In genomic region chr5:53211241-53211640, GRCm38 (mm10) we compare ENCODE assay signal across 18 mouse cellular contexts. TPM values are rescaled to one million over a fixed set of nuclear protein-coding genes. Genes with fewer than 3 reads are reported as not detected.
A peak's percentile ranks its signal among the peaks of the same experiment; 100 is the strongest.
DNase-seq lines count a peak whose midpoint lies in the region; ATAC-seq lines count a peak whose summit lies in the region.
"Had no signal": no experiment of that assay in that cellular context is flagged by ENCODE, and none has a peak within 500 bp of the region (broad histone marks: within the 10 kb centered on the region; RNA-seq: fewer than 3 reads in every experiment).

No protein-coding gene starts in this region.

- DNase-seq in forebrain, embryonic 11.5 days (ENCODE audit: low spot score) = no peak
- no peak for DNase-seq in forebrain, embryonic 10.5 days (ENCODE audit: extremely low spot score, low spot score)
- DNase-seq in midbrain, embryonic 14.5 days = no peak
- DNase-seq in midbrain, embryonic 11.5 days (ENCODE audit: low spot score, missing footprints) = no peak
- DNase-seq in hindbrain, embryonic 14.5 days (ENCODE audit: low spot score) = no peak
- DNase-seq in right cerebral cortex, postnatal 4 days = peak; percentile 33
- no peak for DNase-seq in lung, postnatal 36 days
- no peak for DNase-seq in thymus, postnatal 14 days
- DNase-seq: B cell, adult 2 months; embryo, embryonic 11 days; gastrocnemius, postnatal 25 days; lung, adult 2 months; thymus, postnatal 36 days had no signal

- no peak overlapping the region for H3K4me3 ChIP-seq in forebrain, embryonic 11.5 days (ENCODE audit: low read depth, low read length)
- H3K4me3 ChIP-seq in forebrain, embryonic 10.5 days = no peak overlapping the region
- H3K4me3 ChIP-seq in midbrain, embryonic 14.5 days (replicated peaks; ENCODE audit: low read depth, low read length) = no peak overlapping the region
- H3K4me3 ChIP-seq in midbrain, embryonic 11.5 days (ENCODE audit: low read depth, low read length) = no peak overlapping the region
- H3K4me3 ChIP-seq in hindbrain, embryonic 14.5 days (replicated peaks; ENCODE audit: low read length) = no peak overlapping the region
- H3K4me3 ChIP-seq: erythroblast, embryonic 14.5 days; heart, embryonic 15.5 days had no signal

- H3K27me3 ChIP-seq in forebrain, embryonic 11.5 days (ENCODE audit: control insufficient read depth, insufficient read depth, low read length) = peaks cover 8% of the 10 kb centered on the region; the same call in 1 of the 2 replicates
- H3K27me3 ChIP-seq in forebrain, embryonic 10.5 days (ENCODE audit: poor library complexity, severe bottlenecking) = peaks cover 66% of the 10 kb centered on the region
- H3K27me3 ChIP-seq in midbrain, embryonic 14.5 days (ENCODE audit: control insufficient read depth, insufficient read depth, low read length) = peaks cover 5% of the 10 kb centered on the region; the same call in 1 of the 2 replicates
- H3K27me3 ChIP-seq in midbrain, embryonic 11.5 days (ENCODE audit: control insufficient read depth, insufficient read depth, low read length) = peaks cover 14% of the 10 kb centered on the region
- 0 out of 2 replicates have a peak, but pooled peaks cover 6% of the 10 kb centered on the region for H3K27me3 ChIP-seq in hindbrain, embryonic 14.5 days (ENCODE audit: control insufficient read depth, insufficient read depth, low read length)

- no peaks in the 10 kb centered on the region for H3K9me3 ChIP-seq in forebrain, embryonic 11.5 days (ENCODE audit: control insufficient read depth, low read length)
- no peaks in the 10 kb centered on the region for H3K9me3 ChIP-seq in forebrain, embryonic 10.5 days
- no peaks in the 10 kb centered on the region for H3K9me3 ChIP-seq in midbrain, embryonic 14.5 days (ENCODE audit: control insufficient read depth, low read length)
- H3K9me3 ChIP-seq in midbrain, embryonic 11.5 days (ENCODE audit: control insufficient read depth, low read length) = no peaks in the 10 kb centered on the region
- no peaks in the 10 kb centered on the region for H3K9me3 ChIP-seq in hindbrain, embryonic 14.5 days (ENCODE audit: control insufficient read depth, low read length)
- H3K9me3 ChIP-seq: heart, embryonic 15.5 days; megakaryocyte, embryonic 14.5 days had no signal

- peaks cover 8% of the 10 kb centered on the region for H3K4me1 ChIP-seq in forebrain, embryonic 11.5 days (replicated peaks; ENCODE audit: control insufficient read depth, insufficient read depth, low read length)
- peaks cover 37% of the 10 kb centered on the region for H3K4me1 ChIP-seq in forebrain, embryonic 10.5 days
- H3K4me1 ChIP-seq in midbrain, embryonic 14.5 days (ENCODE audit: control insufficient read depth, insufficient read depth, low read length) = 0 out of 2 replicates have a peak, but pooled peaks cover 11% of the 10 kb centered on the region
- peaks cover 10% of the 10 kb centered on the region for H3K4me1 ChIP-seq in midbrain, embryonic 11.5 days (ENCODE audit: control insufficient read depth, insufficient read depth, low read length)
- H3K4me1 ChIP-seq in hindbrain, embryonic 14.5 days (replicated peaks; ENCODE audit: control insufficient read depth, insufficient read depth, low read length) = peaks cover 14% of the 10 kb centered on the region

- peak overlapping the region; percentile 6; the same call in 1 of the 2 replicates for H3K4me2 ChIP-seq in forebrain, embryonic 11.5 days (ENCODE audit: low read depth, low read length, severe bottlenecking)
- H3K4me2 ChIP-seq in midbrain, embryonic 14.5 days (ENCODE audit: low read length) = peak overlapping the region; percentile 92; the same call in 1 of the 2 replicates
- H3K4me2 ChIP-seq in midbrain, embryonic 11.5 days = no peak overlapping the region
- peak overlapping the region; percentile 89 for H3K4me2 ChIP-seq in hindbrain, embryonic 14.5 days (replicated peaks)
- H3K4me2 ChIP-seq: heart, embryonic 15.5 days had no signal

- 60% methylated on average over 6 of the region's 6 CpGs for WGBS in forebrain, embryonic 11.5 days
- 64% methylated on average over 6 of the region's 6 CpGs for WGBS in forebrain, embryonic 10.5 days
- WGBS in midbrain, embryonic 14.5 days = 48% methylated on average over 6 of the region's 6 CpGs
- 63% methylated on average over 6 of the region's 6 CpGs for WGBS in midbrain, embryonic 11.5 days
- 58% methylated on average over 6 of the region's 6 CpGs for WGBS in hindbrain, embryonic 14.5 days

- no peak overlapping the region for H3K9ac ChIP-seq in forebrain, embryonic 11.5 days (ENCODE audit: low read length)
- H3K9ac ChIP-seq in midbrain, embryonic 14.5 days (replicated peaks; ENCODE audit: low read length) = no peak overlapping the region
- H3K9ac ChIP-seq in midbrain, embryonic 11.5 days (ENCODE audit: low read length) = no peak overlapping the region
- H3K9ac ChIP-seq in hindbrain, embryonic 14.5 days = no peak overlapping the region
- H3K9ac ChIP-seq: heart, embryonic 15.5 days had no signal

- no peaks in the 10 kb centered on the region for H3K36me3 ChIP-seq in forebrain, embryonic 11.5 days (ENCODE audit: control insufficient read depth, insufficient read depth, low read length)
- no peaks in the 10 kb centered on the region for H3K36me3 ChIP-seq in forebrain, embryonic 10.5 days (replicated peaks)
- no peaks in the 10 kb centered on the region for H3K36me3 ChIP-seq in midbrain, embryonic 14.5 days (ENCODE audit: control insufficient read depth, insufficient read depth, low read length)
- H3K36me3 ChIP-seq in midbrain, embryonic 11.5 days (ENCODE audit: control insufficient read depth, insufficient read depth, low read length) = no peaks in the 10 kb centered on the region
- no peaks in the 10 kb centered on the region for H3K36me3 ChIP-seq in hindbrain, embryonic 14.5 days (replicated peaks; ENCODE audit: control insufficient read depth, insufficient read depth)
- H3K36me3 ChIP-seq: G1E; heart, embryonic 15.5 days had no signal

- no peak for ATAC-seq in forebrain, embryonic 11.5 days (replicated peaks; ENCODE audit: low FRiP score)
- ATAC-seq in midbrain, embryonic 14.5 days (ENCODE audit: low FRiP score, low TSS enrichment) = no peak
- no peak for ATAC-seq in midbrain, embryonic 11.5 days (ENCODE audit: low FRiP score)
- no peak for ATAC-seq in hindbrain, embryonic 14.5 days (ENCODE audit: low FRiP score)
- ATAC-seq: intestine, postnatal 0 days had no signal

- no peak overlapping the region for H3K27ac ChIP-seq in forebrain, embryonic 11.5 days (ENCODE audit: low read depth, low read length)
- H3K27ac ChIP-seq in forebrain, embryonic 10.5 days = no peak overlapping the region
- no peak overlapping the region for H3K27ac ChIP-seq in midbrain, embryonic 14.5 days (replicated peaks; ENCODE audit: low read depth, low read length)
- no peak overlapping the region for H3K27ac ChIP-seq in midbrain, embryonic 11.5 days (ENCODE audit: low read depth, low read length)
- H3K27ac ChIP-seq in hindbrain, embryonic 14.5 days = no peak overlapping the region
- H3K27ac ChIP-seq: heart, embryonic 15.5 days had no signal

RNA-seq across cellular contexts. Expression of gene Sel1l3, which starts 2.5 kb away (rescaled TPM):
- 9.1 and 10.4 TPM in 2 replicates for polyA plus RNA-seq in forebrain, embryonic 11.5 days (2014; fragmentation: Nextera tagmentation; extraction: Ambion mirVana)
- 1.9 and 3.3 TPM in 2 replicates for polyA plus RNA-seq in forebrain, embryonic 10.5 days (2016; fragmentation: Nextera tagmentation; extraction: Ambion mirVana)
- polyA plus RNA-seq in midbrain, embryonic 14.5 days (2014; fragmentation: Nextera tagmentation; extraction: Ambion mirVana) = 7.5 and 7.7 TPM in 2 replicates
- polyA plus RNA-seq in midbrain, embryonic 11.5 days (2014; fragmentation: Nextera tagmentation; extraction: Ambion mirVana) = 1.4 and 1.8 TPM in 2 replicates
- polyA plus RNA-seq in hindbrain, embryonic 14.5 days (2014; fragmentation: Nextera tagmentation; extraction: Ambion mirVana) = 7.7 and 8.2 TPM in 2 replicates
- polyA plus RNA-seq: erythroblast, embryonic 14.5 days; G1E had no signal

RNA-seq across cellular contexts. Expression of gene Smim20, which starts 55.6 kb away (rescaled TPM):
- 71.3 and 75.4 TPM in 2 replicates for polyA plus RNA-seq in forebrain, embryonic 11.5 days (2014; fragmentation: Nextera tagmentation; extraction: Ambion mirVana)
- 68.0 and 72.6 TPM in 2 replicates for polyA plus RNA-seq in forebrain, embryonic 10.5 days (2016; fragmentation: Nextera tagmentation; extraction: Ambion mirVana)
- 91.5 and 93.7 TPM in 2 replicates for polyA plus RNA-seq in midbrain, embryonic 14.5 days (2014; fragmentation: Nextera tagmentation; extraction: Ambion mirVana)
- polyA plus RNA-seq in midbrain, embryonic 11.5 days (2014; fragmentation: Nextera tagmentation; extraction: Ambion mirVana) = 69.1 and 71.0 TPM in 2 replicates
- 78.6 and 82.0 TPM in 2 replicates for polyA plus RNA-seq in hindbrain, embryonic 14.5 days (2014; fragmentation: Nextera tagmentation; extraction: Ambion mirVana)
